Mouse (Mus musculus) thymus, postnatal 10 days (tissue): ENCODE measurements at regions not wholly inside any gene's neighbourhood (a gene's known extent, or its start where the extent isn't known, plus 50 kb on each side); places are given as distances from the start of the nearest gene placed in this dataset.

Source experiments
- DNase-seq, 2 experiments: peaks; one replicate each; pipeline ENCODE4 v3.0.0; 2021; ENCODE audit warnings: low spot score in 2 of 2

DNA sequence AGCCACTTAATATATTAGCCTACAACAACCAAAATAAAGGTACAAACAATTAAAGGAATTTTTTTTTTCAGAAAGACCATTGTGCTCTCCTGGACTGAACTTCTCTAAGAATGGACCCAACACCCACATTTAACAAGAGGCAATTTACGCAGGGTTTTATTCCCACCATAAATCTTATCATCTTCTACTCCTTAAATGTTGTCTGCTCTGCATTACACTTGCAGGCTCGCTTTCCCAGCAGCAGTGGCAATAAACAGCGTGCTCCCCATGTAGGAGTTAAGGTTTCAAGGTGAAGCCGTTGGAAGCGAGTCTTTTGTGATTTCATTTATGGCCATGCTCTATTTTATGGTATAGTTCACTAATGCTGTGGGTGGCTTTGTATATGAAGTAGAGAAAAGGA is 76.0 kb upstream of the Nhs start:
- DNase-seq: no peak

DNA sequence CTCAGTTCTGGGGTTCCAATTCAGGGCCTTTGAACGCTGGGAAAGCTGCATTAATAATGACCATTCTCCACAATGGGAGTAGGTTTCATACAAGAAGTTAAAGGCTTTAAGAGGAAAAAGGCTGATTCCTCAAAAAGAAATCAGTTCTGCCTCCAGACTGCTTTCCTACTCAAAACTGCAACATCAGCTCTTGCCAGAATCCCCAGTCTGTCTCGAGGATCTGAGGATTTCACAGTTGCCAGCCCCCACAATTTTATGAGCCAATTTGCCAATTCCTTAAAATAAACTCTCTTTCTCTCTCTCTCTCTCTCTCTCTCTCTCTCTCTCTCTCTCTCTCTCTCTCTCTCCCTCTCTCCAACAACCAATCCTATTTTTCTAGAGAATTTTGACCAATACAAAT is 51.3 kb upstream of the Nhs start:
- DNase-seq: no peak
